Mouse (Mus musculus): ENCODE measurements at regions not wholly inside any gene's neighbourhood (a gene's known extent, or its start where the extent isn't known, plus 50 kb on each side); places are given as distances from the start of the nearest gene placed in this dataset.
A peak's percentile ranks its signal among the peaks of the same experiment; 100 is the strongest.

DNA sequence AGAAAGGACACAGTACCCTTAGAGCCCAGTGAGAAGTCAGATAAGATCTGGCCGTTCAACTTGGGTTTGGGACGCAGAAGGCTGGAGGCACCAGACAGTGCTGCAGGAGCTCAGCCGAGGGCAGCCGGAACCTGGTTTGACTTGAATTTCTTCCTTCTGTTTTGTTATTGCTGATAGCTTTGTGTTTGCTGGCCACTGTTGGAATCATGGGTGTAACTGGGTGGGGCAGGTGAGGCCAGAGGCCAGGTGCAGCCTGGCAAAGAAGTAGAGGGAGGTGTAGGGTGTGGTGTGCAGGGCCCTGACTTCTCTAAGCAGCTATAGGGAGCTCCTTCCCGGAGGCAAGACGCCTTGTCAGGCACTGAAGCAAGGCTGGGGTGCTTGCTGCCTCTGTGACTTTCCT is 275.5 kb downstream of the Tbc1d1 start:
- H3K27me3 ChIP-seq, result no peaks in the 10 kb centered on the region
- ATAC-seq (ENCODE audit: insufficient read depth), result no peak
- H3K27ac ChIP-seq (replicated peaks), result 0 out of 2 replicates have a peak overlapping the region, but pooled peaks have one; percentile 4
- WGBS (ENCODE audit: insufficient replicate concordance), result 46% methylated on average over 6 of the region's 6 CpGs
- H3K9ac ChIP-seq, result no peak overlapping the region
- H3K9me3 ChIP-seq (replicated peaks), result no peaks in the 10 kb centered on the region
- H3K4me1 ChIP-seq (replicated peaks), result peaks cover 63% of the 10 kb centered on the region
- no peak overlapping the region for H3K4me3 ChIP-seq (replicated peaks)
- H3K4me2 ChIP-seq, result no peak overlapping the region
- H3K36me3 ChIP-seq (replicated peaks), result no peaks in the 10 kb centered on the region

- ATAC-seq (ENCODE audit: insufficient read depth), result no peak
- peaks cover 85% of the 10 kb centered on the region for H3K4me1 ChIP-seq (replicated peaks)
- no peak overlapping the region for H3K4me2 ChIP-seq
- H3K4me3 ChIP-seq (replicated peaks), result no peak overlapping the region
- 85% methylated on average over 5 of the region's 5 CpGs for WGBS (ENCODE audit: insufficient replicate concordance)
- no peak overlapping the region for H3K27ac ChIP-seq (replicated peaks)
- H3K27me3 ChIP-seq, result no peaks in the 10 kb centered on the region
- no peaks in the 10 kb centered on the region for H3K9me3 ChIP-seq (replicated peaks)
- H3K9ac ChIP-seq, result no peak overlapping the region
- H3K36me3 ChIP-seq (replicated peaks), result no peaks in the 10 kb centered on the region
These were observed 277.7 kb downstream of the Tbc1d1 start for GRCm38 (mm10) chr5:64433786-64434185.

- Histone ChIP-seq H3K4me1 (replicated peaks) (peaks cover 87% of the 10 kb centered on the region), H3K4me2 (peak overlapping the region; percentile 62), H3K4me3 (replicated peaks) (peak overlapping the region; percentile 15; the same call in 1 of the 2 replicates), H3K9ac (peak overlapping the region; percentile 28; the same call in 1 of the 2 replicates), H3K27ac (replicated peaks) (peak overlapping the region; percentile 95), H3K27me3 (no peaks in the 10 kb centered on the region), H3K9me3 (replicated peaks) (no peaks in the 10 kb centered on the region), H3K36me3 (replicated peaks) (no peaks in the 10 kb centered on the region)
- WGBS (ENCODE audit: insufficient replicate concordance), result 8% methylated on average over 3 of the region's 3 CpGs
- ATAC-seq (ENCODE audit: insufficient read depth), result peak; percentile 100
These were observed 279.4 kb downstream of the Tbc1d1 start for GRCm38 (mm10) chr5:64435491-64435890.

DNA sequence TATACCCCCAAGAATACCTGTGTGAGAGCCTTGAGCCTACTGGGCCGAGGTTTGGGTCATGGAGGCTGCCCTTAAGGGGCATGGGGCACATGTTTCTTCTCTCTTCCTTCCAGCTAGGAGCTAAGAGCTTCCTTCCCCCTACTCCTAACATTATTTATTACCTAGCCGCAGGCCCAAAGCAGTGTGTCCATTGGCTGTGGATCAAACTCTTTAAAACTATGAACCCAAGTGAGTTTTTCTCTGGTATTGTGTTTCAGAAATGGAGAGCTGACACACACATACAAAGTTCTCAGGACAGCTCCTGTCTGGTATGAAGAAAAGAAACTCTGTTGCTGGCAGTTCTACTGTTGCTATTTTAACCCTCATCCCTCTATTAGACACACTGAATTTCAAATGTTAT is 279.9 kb downstream of the Tbc1d1 start:
- no peak overlapping the region for H3K4me3 ChIP-seq (replicated peaks)
- H3K9me3 ChIP-seq (replicated peaks), result no peaks in the 10 kb centered on the region
- peak overlapping the region; percentile 62 for H3K4me2 ChIP-seq
- no peak for ATAC-seq (ENCODE audit: insufficient read depth)
- H3K36me3 ChIP-seq (replicated peaks), result no peaks in the 10 kb centered on the region
- peak overlapping the region; percentile 12; the same call in 1 of the 2 replicates for H3K9ac ChIP-seq
- no peaks in the 10 kb centered on the region for H3K27me3 ChIP-seq
- 53% methylated on average over 2 of the region's 2 CpGs for WGBS (ENCODE audit: insufficient replicate concordance)
- peaks cover 83% of the 10 kb centered on the region for H3K4me1 ChIP-seq (replicated peaks)
- peak overlapping the region; percentile 95 for H3K27ac ChIP-seq (replicated peaks)

- Histone ChIP-seq H3K4me2 (no peak overlapping the region), H3K9ac (no peak overlapping the region), H3K9me3 (replicated peaks) (no peaks in the 10 kb centered on the region), H3K36me3 (replicated peaks) (no peaks in the 10 kb centered on the region), H3K4me3 (replicated peaks) (no peak overlapping the region), H3K27me3 (no peaks in the 10 kb centered on the region), H3K27ac (replicated peaks) (peak overlapping the region; percentile 95; the same call in 1 of the 2 replicates), H3K4me1 (replicated peaks) (peaks cover 65% of the 10 kb centered on the region)
- no peak for ATAC-seq (ENCODE audit: insufficient read depth)
- WGBS (ENCODE audit: insufficient replicate concordance), result 79% methylated on average over 5 of the region's 5 CpGs
These were observed 281.6 kb downstream of the Tbc1d1 start for GRCm38 (mm10) chr5:64437720-64438119.

- no peaks in the 10 kb centered on the region for H3K27me3 ChIP-seq
- 0 out of 2 replicates have a peak overlapping the region, but pooled peaks have one; percentile 26 for H3K9ac ChIP-seq
- H3K27ac ChIP-seq (replicated peaks), result peak overlapping the region; percentile 33; the same call in 1 of the 2 replicates
- 56% methylated on average over 13 of the region's 13 CpGs for WGBS (ENCODE audit: insufficient replicate concordance)
- H3K9me3 ChIP-seq (replicated peaks), result no peaks in the 10 kb centered on the region
- peak overlapping the region; percentile 42 for H3K4me2 ChIP-seq
- no peak overlapping the region for H3K4me3 ChIP-seq (replicated peaks)
- peaks cover 57% of the 10 kb centered on the region for H3K4me1 ChIP-seq (replicated peaks)
- ATAC-seq (ENCODE audit: insufficient read depth), result no peak
- H3K36me3 ChIP-seq (replicated peaks), result no peaks in the 10 kb centered on the region
These were observed 282.5 kb downstream of the Tbc1d1 start for GRCm38 (mm10) chr5:64438446-64439134.

- H3K4me3 ChIP-seq (replicated peaks), result no peak overlapping the region
- no peak overlapping the region for H3K4me2 ChIP-seq
- H3K4me1 ChIP-seq (replicated peaks), result no peaks in the 10 kb centered on the region
- WGBS (ENCODE audit: insufficient replicate concordance), result 19% methylated on average over 4 of the region's 4 CpGs
- no peak for ATAC-seq (ENCODE audit: insufficient read depth)
- H3K9me3 ChIP-seq (replicated peaks), result no peaks in the 10 kb centered on the region
- peaks cover 8% of the 10 kb centered on the region; the same call in 1 of the 2 replicates for H3K27me3 ChIP-seq
- no peak overlapping the region for H3K9ac ChIP-seq
- no peaks in the 10 kb centered on the region for H3K36me3 ChIP-seq (replicated peaks)
- no peak overlapping the region for H3K27ac ChIP-seq (replicated peaks)
These were observed 291.7 kb downstream of the Tbc1d1 start for GRCm38 (mm10) chr5:64447847-64448246.

DNA sequence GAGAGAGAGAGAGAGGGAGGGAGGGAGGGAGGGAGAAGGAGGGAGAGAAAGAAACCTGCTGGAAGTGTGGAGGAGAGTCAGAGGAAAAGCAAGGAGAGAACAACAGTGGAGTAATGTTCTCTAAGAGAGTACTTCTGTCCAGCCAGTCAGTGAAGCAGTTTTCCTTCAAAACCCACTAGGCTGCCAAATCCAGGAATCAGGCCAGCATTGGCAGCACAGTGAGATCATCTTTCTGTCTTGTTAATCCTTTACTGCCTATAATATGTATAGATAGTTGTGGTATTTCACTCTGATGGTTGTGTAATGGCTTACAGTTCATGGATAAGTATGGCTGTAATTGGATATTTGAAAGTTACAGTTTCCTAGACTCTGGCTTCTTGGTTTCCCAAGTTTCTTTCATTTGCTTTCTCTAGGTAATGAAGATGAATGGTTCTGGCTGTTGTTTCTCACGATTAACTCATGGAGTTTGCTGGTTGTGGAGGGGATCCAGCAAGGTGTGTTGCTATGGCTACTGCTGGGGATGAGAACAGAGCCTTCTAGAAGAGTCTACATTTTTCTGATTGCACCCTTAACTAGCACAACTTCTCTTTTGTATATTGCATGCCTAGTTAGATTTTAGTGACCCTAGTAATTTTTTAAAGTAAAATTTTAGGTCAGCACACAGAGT is 296.7 kb downstream of the Tbc1d1 start:
- Histone ChIP-seq H3K27me3 (peaks cover 8% of the 10 kb centered on the region; the same call in 1 of the 2 replicates), H3K4me3 (replicated peaks) (no peak overlapping the region), H3K36me3 (replicated peaks) (no peaks in the 10 kb centered on the region), H3K27ac (replicated peaks) (no peak overlapping the region), H3K4me1 (replicated peaks) (no peaks in the 10 kb centered on the region), H3K9ac (no peak overlapping the region), H3K4me2 (no peak overlapping the region), H3K9me3 (replicated peaks) (no peaks in the 10 kb centered on the region)
- no peak for ATAC-seq (ENCODE audit: insufficient read depth)
- 25% methylated on average over 1 of the region's 1 CpGs for WGBS (ENCODE audit: insufficient replicate concordance)

GRCm38 (mm10) chr5:64459807-64460206 is 303.7 kb downstream of the Tbc1d1 start:
- Histone ChIP-seq H3K27ac (replicated peaks) (no peak overlapping the region), H3K9me3 (replicated peaks) (no peaks in the 10 kb centered on the region), H3K27me3 (peaks cover 27% of the 10 kb centered on the region), H3K4me3 (replicated peaks) (no peak overlapping the region), H3K9ac (no peak overlapping the region), H3K4me1 (replicated peaks) (no peaks in the 10 kb centered on the region), H3K36me3 (replicated peaks) (no peaks in the 10 kb centered on the region), H3K4me2 (no peak overlapping the region)
- WGBS (ENCODE audit: insufficient replicate concordance), result 68% methylated on average over 5 of the region's 5 CpGs
- ATAC-seq (ENCODE audit: insufficient read depth), result no peak

DNA sequence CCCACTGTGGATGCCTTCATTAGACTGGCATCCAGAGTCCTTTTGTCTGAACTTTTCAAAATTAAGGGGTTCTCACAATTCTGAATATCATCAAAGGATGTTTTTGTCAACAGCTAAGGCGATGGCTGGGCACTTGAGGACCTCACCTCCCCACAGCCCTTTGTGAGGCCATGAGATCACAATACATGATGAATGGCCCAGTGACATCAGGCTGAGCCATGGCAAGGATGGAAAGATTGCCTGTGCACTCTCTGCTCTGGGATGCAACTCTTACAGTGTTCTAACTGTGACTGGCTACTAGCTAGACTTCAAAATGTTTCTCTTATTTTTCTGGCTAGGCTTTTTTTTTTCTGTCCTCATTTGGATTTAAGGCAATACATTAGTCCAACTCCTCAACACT is 304.8 kb downstream of the Tbc1d1 start:
- no peak overlapping the region for H3K9ac ChIP-seq
- H3K27ac ChIP-seq (replicated peaks), result no peak overlapping the region
- ATAC-seq (ENCODE audit: insufficient read depth), result no peak
- H3K27me3 ChIP-seq, result peaks cover 30% of the 10 kb centered on the region
- H3K4me3 ChIP-seq (replicated peaks), result no peak overlapping the region
- no peak overlapping the region for H3K4me2 ChIP-seq
- H3K9me3 ChIP-seq (replicated peaks), result no peaks in the 10 kb centered on the region
- H3K4me1 ChIP-seq (replicated peaks), result no peaks in the 10 kb centered on the region
- no peaks in the 10 kb centered on the region for H3K36me3 ChIP-seq (replicated peaks)
- WGBS (ENCODE audit: insufficient replicate concordance), result 55% methylated on average over 1 of the region's 1 CpGs

DNA sequence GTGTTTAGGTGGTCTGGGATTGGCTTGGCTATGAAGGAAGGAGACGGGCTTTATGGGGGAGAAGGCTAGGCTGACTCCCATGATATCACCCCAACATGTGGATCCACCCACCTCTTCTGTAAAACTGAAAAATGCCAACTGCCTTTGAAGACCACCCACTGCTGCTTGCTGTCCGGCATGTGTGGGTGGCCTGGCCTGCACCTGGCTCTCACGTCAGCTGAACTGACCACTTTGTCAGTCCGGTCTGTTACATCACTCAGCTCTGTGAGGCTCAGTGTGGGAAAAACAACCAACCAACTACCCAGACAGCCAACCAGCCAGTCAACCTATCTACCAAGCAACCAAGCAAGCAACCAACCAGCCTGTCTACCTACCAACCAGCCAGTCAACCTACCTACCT is 305.5 kb downstream of the Tbc1d1 start:
- ATAC-seq (ENCODE audit: insufficient read depth), result no peak
- peaks cover 5% of the 10 kb centered on the region for H3K4me1 ChIP-seq (replicated peaks)
- H3K27me3 ChIP-seq, result peaks cover 34% of the 10 kb centered on the region
- no peak overlapping the region for H3K27ac ChIP-seq (replicated peaks)
- WGBS (ENCODE audit: insufficient replicate concordance), result 67% methylated on average over 4 of the region's 4 CpGs
- no peaks in the 10 kb centered on the region for H3K9me3 ChIP-seq (replicated peaks)
- no peak overlapping the region for H3K4me3 ChIP-seq (replicated peaks)
- no peak overlapping the region for H3K4me2 ChIP-seq
- H3K36me3 ChIP-seq (replicated peaks), result no peaks in the 10 kb centered on the region
- H3K9ac ChIP-seq, result no peak overlapping the region

Measured in liver, embryonic 15.5 days (tissue).